Mouse (Mus musculus) inflammation-experienced regulatory T-cells, adult 6 months (primary cell): ENCODE measurements at regions not wholly inside any gene's neighbourhood (a gene's known extent, or its start where the extent isn't known, plus 50 kb on each side); places are given as distances from the start of the nearest gene placed in this dataset.

Experiments
- ATAC-seq: one replicate; pipeline ENCODE4 v1.8.0; 2017

GRCm38 (mm10) chr16:93263141-93263815 lies 340.6 kb downstream of the Setd4 start:
- no peak for ATAC-seq

GRCm38 (mm10) chr16:93246825-93247224 lies 357.0 kb downstream of the Setd4 start:
- ATAC-seq: no peak

GRCm38 (mm10) chr16:93245738-93246137 lies 358.1 kb downstream of the Setd4 start:
- no peak for ATAC-seq

- ATAC-seq: no peak
Observed at GRCm38 (mm10) chr16:93238898-93239297, 365.0 kb downstream of the Setd4 start.

GRCm38 (mm10) chr16:93238326-93238725 lies 365.5 kb downstream of the Setd4 start:
- ATAC-seq: no peak

GRCm38 (mm10) chr16:93225644-93226043 lies 378.2 kb downstream of the Setd4 start:
- no peak for ATAC-seq

- ATAC-seq: no peak
Observed at GRCm38 (mm10) chr16:93225196-93225595, 378.7 kb downstream of the Setd4 start.

- no peak for ATAC-seq
Observed at GRCm38 (mm10) chr16:93219731-93220130, 384.1 kb downstream of the Setd4 start.

GRCm38 (mm10) chr16:93218402-93218801 lies 385.5 kb downstream of the Setd4 start:
- ATAC-seq: no peak

- no peak for ATAC-seq
Observed at GRCm38 (mm10) chr16:93217600-93218226, 386.1 kb downstream of the Setd4 start.

- ATAC-seq: no peak
Observed at GRCm38 (mm10) chr16:93215630-93216029, 388.2 kb downstream of the Setd4 start.

GRCm38 (mm10) chr16:93213618-93214017 lies 387.7 kb upstream of the Runx1 start:
- ATAC-seq: no peak

- no peak for ATAC-seq
Observed at GRCm38 (mm10) chr16:93207675-93208074, 381.7 kb upstream of the Runx1 start.

- ATAC-seq: no peak
Observed at GRCm38 (mm10) chr16:93207217-93207616, 381.3 kb upstream of the Runx1 start.

- no peak for ATAC-seq
Observed at GRCm38 (mm10) chr16:93206325-93206724, 380.4 kb upstream of the Runx1 start.

- ATAC-seq: no peak
Observed at GRCm38 (mm10) chr16:93204601-93205000, 378.7 kb upstream of the Runx1 start.

GRCm38 (mm10) chr16:93202591-93202990 lies 376.6 kb upstream of the Runx1 start:
- ATAC-seq: no peak

GRCm38 (mm10) chr16:93197300-93197699 lies 371.4 kb upstream of the Runx1 start:
- ATAC-seq: no peak

GRCm38 (mm10) chr16:93193921-93194481 lies 368.1 kb upstream of the Runx1 start:
- no peak for ATAC-seq

- ATAC-seq: no peak
Observed at GRCm38 (mm10) chr16:93193263-93193662, 367.3 kb upstream of the Runx1 start.

- ATAC-seq: no peak
Observed at GRCm38 (mm10) chr16:93192651-93193173, 366.8 kb upstream of the Runx1 start.

- no peak for ATAC-seq
Observed at GRCm38 (mm10) chr16:93191174-93191573, 365.2 kb upstream of the Runx1 start.

- no peak for ATAC-seq
Observed at GRCm38 (mm10) chr16:93190301-93190700, 364.4 kb upstream of the Runx1 start.

GRCm38 (mm10) chr16:93189875-93190274 lies 363.9 kb upstream of the Runx1 start:
- no peak for ATAC-seq
